Mouse (Mus musculus) neural tube, embryonic 11.5 days (tissue): ENCODE results near the gene Aacs. TPM values are rescaled to one million over a fixed set of nuclear protein-coding genes. Genes with fewer than 3 reads are reported as not detected.

Source experiments
- ATAC-seq: fragments of 200-750 bp; cut with Nextera tagmentation; 2 replicates; pipeline ENCODE4 v1.8.0; 2017; ENCODE audit warnings: moderate number of reproducible peaks, mild to moderate bottlenecking, moderate TSS enrichment, moderate library complexity; ENCODE audit not compliant: insufficient read depth, low FRiP score, low TSS enrichment
- DNase-seq: peaks from one replicate; pipeline ENCODE4 v3.0.0-alpha.2; 2015; ENCODE audit warnings: low spot score
- H3K27ac ChIP-seq: fragments of 300-500 bp; sonication (generic); 2 replicates; pipeline ENCODE4 v1.5.1; 2014; ENCODE audit warnings: low read depth, mild to moderate bottlenecking, low read length
- H3K27me3 ChIP-seq: fragments of 300-500 bp; sonication (generic); 2 replicates; pipeline ENCODE4 v1.6.1; 2014; ENCODE audit warnings: mild to moderate bottlenecking, low read length, mixed read lengths; ENCODE audit not compliant: control insufficient read depth, insufficient read depth
- H3K36me3 ChIP-seq: fragments of 300-500 bp; sonication (generic); 2 replicates; pipeline ENCODE4 v1.6.1; 2014; ENCODE audit warnings: mild to moderate bottlenecking, low read length, moderate library complexity, mixed read lengths; ENCODE audit not compliant: control insufficient read depth, insufficient read depth
- H3K4me1 ChIP-seq: fragments of 300-500 bp; sonication (generic); 2 replicates; pipeline ENCODE4 v1.6.1; 2014; ENCODE audit warnings: low read length, mixed read lengths; ENCODE audit not compliant: control insufficient read depth, insufficient read depth
- H3K4me2 ChIP-seq: fragments of 300-500 bp; sonication (generic); 2 replicates; pipeline ENCODE4 v1.6.1; 2014; ENCODE audit warnings: low read depth, mild to moderate bottlenecking, moderate library complexity
- H3K4me3 ChIP-seq: fragments of 300-500 bp; sonication (generic); 2 replicates; pipeline ENCODE4 v1.5.1; 2014; ENCODE audit warnings: low read depth, low read length
- H3K9ac ChIP-seq: fragments of 300-500 bp; sonication (generic); 2 replicates; pipeline ENCODE4 v1.6.1; 2014; ENCODE audit warnings: mild to moderate bottlenecking, low read length
- H3K9me3 ChIP-seq: fragments of 300-500 bp; sonication (generic); 2 replicates; pipeline ENCODE4 v1.6.1; 2016; ENCODE audit warnings: low read length; ENCODE audit not compliant: control insufficient read depth
- WGBS: fragments of 180-500 bp; shearing (Covaris S2); extraction: QIAGEN DNeasy Blood & Tissue Kit; methylation state at CpG from one replicate; pipeline ENCODE4 v1.1.7; 2014; 5-methylcytosine and 5-hydroxymethylcytosine counted together
- polyA plus RNA-seq: library from polyadenylated mRNA; unstranded; fragments of >200 nt; fragmentation: Nextera tagmentation; extraction: Ambion mirVana; gene quantifications from 2 replicates; pipeline ENCODE4 v1.2.1, GENCODE M21; 2014

The Aacs gene
- polyA plus RNA-seq, 1 experiment from 2014 or later: 65.1 TPM

GRCm38 (mm10) chr5:125442136-125442995 lies 33.2 kb upstream of the Aacs start:
- peak overlapping the region; percentile 88 for H3K4me3 ChIP-seq
- ATAC-seq (no peak), DNase-seq (no peak)
- 22% methylated on average over 27 of the region's 27 CpGs for WGBS
- no peaks in the 10 kb centered on the region for H3K9me3 ChIP-seq
- no peaks in the 10 kb centered on the region for H3K36me3 ChIP-seq
- peak overlapping the region; percentile 86 for H3K9ac ChIP-seq
- 0 out of 2 replicates have a peak, but pooled peaks cover 4% of the 10 kb centered on the region for H3K4me1 ChIP-seq
- peak overlapping the region; percentile 76 for H3K4me2 ChIP-seq
- H3K27me3 ChIP-seq: no peaks in the 10 kb centered on the region
- H3K27ac ChIP-seq: peak overlapping the region; percentile 79; the same call in 1 of the 2 replicates

- WGBS: 90% methylated on average over 5 of the region's 5 CpGs
- no peaks in the 10 kb centered on the region for H3K9me3 ChIP-seq
- no peaks in the 10 kb centered on the region for H3K36me3 ChIP-seq
- 0 out of 2 replicates have a peak, but pooled peaks cover 4% of the 10 kb centered on the region for H3K4me1 ChIP-seq
- H3K4me2 ChIP-seq: no peak overlapping the region
- no peak overlapping the region for H3K4me3 ChIP-seq
- H3K9ac ChIP-seq: no peak overlapping the region
- H3K27ac ChIP-seq: no peak overlapping the region
- H3K27me3 ChIP-seq: no peaks in the 10 kb centered on the region
- DNase-seq (no peak), ATAC-seq (no peak)
Measured at GRCm38 (mm10) chr5:125443335-125443734, 32.3 kb upstream of the Aacs start.

DNA sequence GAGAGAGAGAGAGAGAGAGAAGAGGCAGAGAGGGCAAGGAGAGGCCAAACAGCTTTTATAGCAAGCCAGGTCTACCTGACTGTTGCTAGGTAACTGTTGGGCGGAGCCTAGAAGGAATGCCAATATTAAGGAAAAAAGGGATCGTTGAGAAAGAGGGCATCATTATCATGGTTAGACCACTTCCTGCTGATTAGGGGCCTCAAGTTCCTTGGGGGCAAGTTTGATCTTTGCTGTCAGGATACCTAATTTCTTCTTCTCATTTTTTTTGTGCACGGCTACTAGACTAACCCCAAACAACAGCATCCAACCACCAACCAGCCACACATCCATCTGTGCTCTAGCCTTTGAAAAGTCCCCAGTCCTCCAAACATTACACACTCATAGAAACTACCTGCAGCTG lies 31.7 kb upstream of the Aacs start:
- Histone ChIP-seq H3K27ac (no peak overlapping the region), H3K27me3 (no peaks in the 10 kb centered on the region), H3K9ac (no peak overlapping the region), H3K9me3 (no peaks in the 10 kb centered on the region), H3K4me2 (no peak overlapping the region), H3K4me3 (no peak overlapping the region), H3K36me3 (no peaks in the 10 kb centered on the region), H3K4me1 (0 out of 2 replicates have a peak, but pooled peaks cover 4% of the 10 kb centered on the region)
- ATAC-seq: no peak
- 91% methylated on average over 3 of the region's 3 CpGs for WGBS
- DNase-seq: no peak

GRCm38 (mm10) chr5:125444554-125444953 lies 31.1 kb upstream of the Aacs start:
- 92% methylated on average over 4 of the region's 4 CpGs for WGBS
- H3K36me3 ChIP-seq: no peaks in the 10 kb centered on the region
- H3K9me3 ChIP-seq: no peaks in the 10 kb centered on the region
- no peaks in the 10 kb centered on the region for H3K27me3 ChIP-seq
- H3K4me3 ChIP-seq: no peak overlapping the region
- ATAC-seq: no peak
- DNase-seq: no peak
- no peak overlapping the region for H3K9ac ChIP-seq
- 0 out of 2 replicates have a peak, but pooled peaks cover 4% of the 10 kb centered on the region for H3K4me1 ChIP-seq
- no peak overlapping the region for H3K27ac ChIP-seq
- H3K4me2 ChIP-seq: no peak overlapping the region

GRCm38 (mm10) chr5:125446344-125446743 lies 29.3 kb upstream of the Aacs start:
- H3K27ac ChIP-seq: no peak overlapping the region
- 79% methylated on average over 7 of the region's 7 CpGs for WGBS
- no peak overlapping the region for H3K9ac ChIP-seq
- no peaks in the 10 kb centered on the region for H3K9me3 ChIP-seq
- H3K27me3 ChIP-seq: no peaks in the 10 kb centered on the region
- 0 out of 2 replicates have a peak, but pooled peaks cover 4% of the 10 kb centered on the region for H3K4me1 ChIP-seq
- no peak overlapping the region for H3K4me2 ChIP-seq
- DNase-seq (no peak), ATAC-seq (no peak)
- H3K36me3 ChIP-seq: no peaks in the 10 kb centered on the region
- no peak overlapping the region for H3K4me3 ChIP-seq

DNA sequence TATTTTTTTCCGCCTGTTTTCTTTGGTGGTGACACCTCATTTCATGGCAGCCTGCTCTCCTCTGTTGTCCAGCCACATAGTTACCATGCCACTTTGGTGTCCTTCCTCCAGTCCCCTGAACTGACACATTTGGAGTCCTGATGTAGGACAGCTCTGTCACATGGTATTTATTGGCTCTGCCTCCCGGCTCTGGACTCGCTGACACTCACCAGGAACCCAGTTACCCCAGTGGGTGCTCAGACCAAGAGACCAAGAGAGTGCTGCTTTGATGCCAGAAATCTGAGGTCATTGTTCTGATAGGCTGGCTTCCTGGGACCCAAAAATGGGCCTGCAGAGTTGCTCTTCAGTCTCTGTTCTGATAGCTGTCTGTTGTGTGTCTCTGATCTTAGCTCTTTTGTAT lies 27.6 kb upstream of the Aacs start:
- H3K4me1 ChIP-seq: no peaks in the 10 kb centered on the region
- no peak overlapping the region for H3K4me2 ChIP-seq
- WGBS: 71% methylated on average over 3 of the region's 3 CpGs
- no peak overlapping the region for H3K9ac ChIP-seq
- H3K27ac ChIP-seq: no peak overlapping the region
- H3K9me3 ChIP-seq: no peaks in the 10 kb centered on the region
- ATAC-seq (no peak), DNase-seq (no peak)
- H3K27me3 ChIP-seq: no peaks in the 10 kb centered on the region
- no peak overlapping the region for H3K4me3 ChIP-seq
- H3K36me3 ChIP-seq: peaks cover 3% of the 10 kb centered on the region; the same call in 1 of the 2 replicates

DNA sequence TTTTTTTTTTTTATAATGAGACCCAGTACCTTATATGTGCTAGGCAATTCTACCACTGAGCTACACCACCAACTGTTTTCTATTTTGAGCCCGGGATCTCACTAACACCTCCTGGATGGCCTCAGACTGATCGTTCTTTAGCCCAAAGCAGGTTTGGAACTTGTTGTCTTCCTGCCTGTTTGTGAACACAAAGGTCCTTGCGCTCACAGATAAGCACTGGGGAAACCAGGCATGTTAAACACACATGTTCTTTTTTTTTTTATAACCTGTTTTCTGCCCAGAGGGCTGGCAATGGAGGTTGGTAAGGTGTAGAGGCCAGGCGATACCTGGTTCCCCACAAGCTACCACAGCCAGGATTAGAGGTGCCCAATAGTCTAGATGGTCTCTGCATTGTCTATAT lies 27.0 kb upstream of the Aacs start:
- DNase-seq (no peak), ATAC-seq (no peak)
- no peak overlapping the region for H3K27ac ChIP-seq
- no peak overlapping the region for H3K4me3 ChIP-seq
- peaks cover 3% of the 10 kb centered on the region; the same call in 1 of the 2 replicates for H3K36me3 ChIP-seq
- WGBS: 92% methylated on average over 4 of the region's 4 CpGs
- H3K9ac ChIP-seq: no peak overlapping the region
- no peak overlapping the region for H3K4me2 ChIP-seq
- no peaks in the 10 kb centered on the region for H3K4me1 ChIP-seq
- H3K27me3 ChIP-seq: no peaks in the 10 kb centered on the region
- no peaks in the 10 kb centered on the region for H3K9me3 ChIP-seq

DNA sequence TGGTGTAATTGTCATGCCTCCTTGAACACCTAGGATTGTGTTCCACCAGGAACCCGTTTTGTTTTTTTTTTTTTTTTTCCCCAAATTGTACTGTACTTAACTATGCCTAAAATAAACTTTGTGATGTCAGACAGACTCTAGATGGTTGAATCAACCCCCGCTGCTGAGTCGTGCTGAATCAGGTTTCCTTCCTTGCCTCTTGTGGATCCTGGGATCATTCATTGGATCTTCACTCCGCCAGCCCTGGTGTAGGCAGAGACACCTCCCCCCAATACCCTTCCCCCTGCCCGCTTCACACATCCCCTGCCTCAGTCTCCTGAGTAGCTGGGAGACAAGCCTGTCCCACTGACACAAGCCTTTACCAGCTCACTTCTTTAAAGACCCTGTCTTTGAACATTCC lies 26.3 kb upstream of the Aacs start:
- H3K4me1 ChIP-seq: no peaks in the 10 kb centered on the region
- 87% methylated on average over 5 of the region's 5 CpGs for WGBS

DNA sequence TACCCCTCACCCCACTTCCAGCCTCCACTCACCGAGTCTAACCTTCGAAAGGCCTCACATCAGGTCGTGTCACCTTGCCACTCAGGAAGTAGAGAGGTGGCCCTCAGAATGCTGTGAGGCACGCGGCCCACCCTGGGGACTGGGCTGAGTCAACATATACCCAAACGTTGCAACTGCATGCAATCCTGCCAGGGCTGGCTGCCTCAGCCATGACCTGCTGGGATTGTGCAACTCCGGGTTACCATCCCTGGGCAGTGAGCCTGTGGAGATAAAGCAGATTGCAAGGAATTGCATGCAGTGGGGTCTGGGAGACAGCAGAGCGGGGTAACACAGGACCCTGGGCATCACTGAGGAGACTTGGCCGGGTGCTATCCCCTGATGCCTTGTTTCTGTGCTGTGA lies 23.0 kb upstream of the Aacs start:
- Histone ChIP-seq H3K4me1 (no peaks in the 10 kb centered on the region), H3K4me3 (no peak overlapping the region), H3K36me3 (peaks cover 3% of the 10 kb centered on the region), H3K4me2 (no peak overlapping the region), H3K9me3 (no peaks in the 10 kb centered on the region), H3K27ac (no peak overlapping the region), H3K27me3 (no peaks in the 10 kb centered on the region), H3K9ac (no peak overlapping the region)
- DNase-seq (no peak), ATAC-seq (no peak)
- 91% methylated on average over 9 of the region's 9 CpGs for WGBS

More for the DNA sequence above, 26.3 kb upstream of the Aacs start:
- H3K27ac ChIP-seq: no peak overlapping the region
- no peaks in the 10 kb centered on the region for H3K27me3 ChIP-seq
- ATAC-seq: no peak
- no peak overlapping the region for H3K9ac ChIP-seq
- H3K9me3 ChIP-seq: no peaks in the 10 kb centered on the region
- no peak for DNase-seq
- H3K4me3 ChIP-seq: no peak overlapping the region
- peaks cover 3% of the 10 kb centered on the region; the same call in 1 of the 2 replicates for H3K36me3 ChIP-seq
- H3K4me2 ChIP-seq: no peak overlapping the region
